Mouse (Mus musculus): ENCODE measurements around the gene Fbxl19.

Fbxl19 gene

DNA sequence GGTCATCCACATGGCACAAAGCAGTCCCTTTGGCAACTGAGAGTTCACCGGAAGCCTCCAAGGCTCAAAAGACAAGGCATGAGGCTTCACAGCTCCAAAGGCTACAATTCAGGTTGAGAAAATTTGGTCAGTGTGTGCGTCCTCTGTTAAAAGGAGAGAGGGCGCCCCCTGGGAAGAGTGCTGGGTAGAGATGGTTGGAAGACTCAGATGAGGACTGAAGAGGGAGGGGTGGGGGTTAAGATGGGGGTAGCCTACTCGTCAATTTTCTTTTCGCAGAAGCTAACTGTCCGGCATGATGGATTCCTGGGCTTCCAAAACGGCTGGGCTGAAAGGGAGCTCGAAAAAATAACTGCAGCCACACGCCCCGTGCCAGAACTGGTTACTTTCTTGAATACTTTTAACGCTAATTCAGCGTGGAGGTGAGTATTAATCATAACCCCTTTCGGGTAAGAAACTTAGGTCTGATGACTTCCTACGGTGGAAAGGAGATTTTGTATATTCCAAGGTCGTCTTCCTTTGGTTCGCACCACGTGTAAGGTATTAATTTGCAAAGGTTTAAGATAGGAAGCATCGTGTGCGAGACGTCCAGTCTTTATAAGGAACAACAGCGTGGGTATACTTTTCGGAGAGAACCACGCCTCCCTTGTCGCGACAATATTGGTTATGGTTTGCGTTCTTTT is at the start of gene Fbxl19:
TSS of gene Fbxl19 (plus strand) at position 178 of the 680 bp plus-strand sequence.
- peak; percentile 86 for DNase-seq (ENCODE audit: low spot score)

GRCm38 (mm10) chr7:127698986-127699385 is 45.4 kb upstream of the Fbxl19 start:
- no peak for DNase-seq (ENCODE audit: low spot score)

DNA sequence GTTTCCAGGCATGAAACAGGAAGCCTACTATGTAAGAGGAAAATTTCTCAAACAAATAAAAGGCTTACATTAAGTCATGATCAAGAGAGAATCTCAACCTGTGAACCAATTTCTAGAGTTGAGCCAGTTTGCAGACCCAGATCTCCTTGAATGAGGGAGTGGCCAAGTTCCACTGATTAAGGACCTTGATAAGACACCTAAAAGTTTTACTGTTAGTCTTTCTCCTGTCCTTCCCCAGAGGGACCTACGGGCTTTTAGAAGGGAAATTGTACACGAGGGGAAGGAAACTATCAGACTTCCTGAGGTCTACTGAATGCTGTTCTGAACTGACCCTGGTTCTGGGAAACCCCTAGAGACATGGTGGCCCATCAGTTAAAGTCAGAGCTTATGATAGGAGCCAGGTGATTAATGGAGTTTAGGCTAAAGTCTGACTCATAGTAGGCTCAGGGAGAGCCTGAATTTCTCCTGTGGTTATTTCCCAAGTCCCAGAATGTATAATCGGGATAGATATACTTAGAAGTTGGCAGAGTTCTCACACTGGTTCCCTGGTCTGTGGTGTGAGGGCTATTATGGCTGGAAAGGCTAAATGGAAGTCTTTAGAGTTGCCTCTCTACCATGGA is 43.5 kb upstream of the Fbxl19 start:
- no peak for DNase-seq (ENCODE audit: low spot score)

- no peak for DNase-seq (ENCODE audit: low spot score)
Observed at GRCm38 (mm10) chr7:127703561-127704178, 40.7 kb upstream of the Fbxl19 start.

DNA sequence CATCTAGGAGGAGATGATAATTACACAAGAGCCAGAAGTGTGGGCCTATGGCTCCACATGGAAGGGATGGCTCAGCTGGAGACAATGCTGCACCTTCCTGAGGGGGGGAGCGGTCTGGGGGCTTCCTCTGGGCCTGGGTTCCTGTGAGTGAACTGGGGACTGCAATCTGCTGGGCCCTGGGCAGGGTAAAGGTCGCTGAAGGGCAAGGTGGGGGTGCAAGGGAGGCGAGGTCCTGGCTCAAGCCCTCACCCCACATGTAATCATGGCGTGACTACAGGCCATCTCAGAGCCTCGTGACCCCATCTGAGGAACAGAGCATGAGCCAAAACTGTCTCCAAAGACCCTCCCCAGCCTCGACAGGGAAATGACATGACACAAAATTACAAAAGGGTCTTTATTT is 39.7 kb upstream of the Fbxl19 start:
- DNase-seq (ENCODE audit: low spot score): no peak

DNA sequence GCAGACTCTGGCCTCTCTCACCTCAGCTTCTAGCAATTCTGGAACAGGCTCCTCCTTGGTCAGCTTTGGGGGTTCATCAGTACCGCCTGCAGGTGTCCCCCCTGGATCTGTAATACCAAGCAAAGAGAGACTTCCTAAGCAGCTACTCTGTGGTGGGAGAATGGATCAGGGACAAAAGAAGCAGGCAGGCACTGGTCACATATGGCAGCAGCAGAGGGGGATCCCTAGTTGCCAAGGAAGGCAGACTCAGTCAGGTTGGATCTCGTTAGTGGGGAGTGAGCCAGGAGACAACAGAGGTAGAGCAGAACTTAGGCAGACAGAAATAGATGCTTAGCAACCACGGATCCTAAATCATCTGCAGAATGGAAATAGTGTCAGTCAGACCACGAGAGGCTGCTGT is 38.6 kb upstream of the Fbxl19 start:
- no peak for DNase-seq (ENCODE audit: low spot score)

DNA sequence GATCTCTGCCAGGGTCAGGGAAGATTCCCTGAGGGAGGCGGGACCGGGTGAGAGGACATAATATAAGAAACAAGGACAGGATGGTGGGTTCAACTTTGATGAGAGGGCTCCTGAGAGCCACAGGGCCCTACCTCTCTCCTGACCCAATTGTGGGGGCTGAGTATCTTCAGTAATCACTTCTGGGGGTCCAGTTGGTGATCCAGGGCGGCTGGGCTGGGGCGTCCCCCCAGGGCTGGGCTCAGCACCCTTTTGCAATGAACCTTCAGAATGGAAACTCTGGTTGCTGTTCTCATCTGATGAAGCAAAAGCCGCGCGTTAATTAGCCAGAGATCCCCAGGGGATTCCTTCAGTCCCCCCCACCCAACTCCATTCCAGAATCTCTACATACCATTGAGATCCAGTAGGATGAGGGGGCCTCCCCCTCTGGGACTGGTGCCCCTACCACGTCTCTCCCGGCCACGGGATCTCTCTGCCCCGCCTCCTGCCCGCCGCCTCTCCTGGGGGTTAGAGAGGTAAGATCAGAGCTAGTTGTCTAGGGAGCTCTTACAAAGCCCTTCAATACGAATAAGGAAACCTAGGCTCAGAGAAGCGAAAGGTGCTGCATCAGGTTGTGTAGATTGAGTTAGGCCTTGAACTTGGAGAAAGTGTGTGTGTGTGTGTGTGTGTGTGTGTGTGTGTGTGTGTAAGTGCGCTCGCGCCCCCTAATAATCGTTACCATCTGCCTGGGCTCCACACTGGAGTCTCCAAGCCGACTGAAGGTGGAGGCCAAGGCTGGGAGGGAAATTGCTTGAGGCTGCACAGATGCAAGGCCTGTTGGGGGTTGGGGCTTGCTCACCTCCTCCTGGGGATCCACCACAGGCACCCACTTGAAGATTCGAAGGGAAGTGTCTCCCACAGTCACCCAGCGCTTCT is 37.0 kb upstream of the Fbxl19 start:
- peak; percentile 62 for DNase-seq (ENCODE audit: low spot score)

DNA sequence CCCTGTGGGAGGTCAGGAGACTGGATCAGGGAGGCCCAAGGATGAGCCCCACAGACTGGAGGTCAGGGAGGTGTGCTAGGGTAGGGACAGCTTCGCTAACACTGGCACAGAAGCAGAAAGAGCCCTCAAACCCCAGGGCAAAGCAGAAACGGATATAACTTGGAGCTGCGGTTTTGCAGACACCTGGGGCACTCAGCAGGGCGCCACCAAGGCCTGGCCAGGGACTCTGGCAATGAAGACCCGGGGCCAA is 36.5 kb upstream of the Fbxl19 start:
- DNase-seq (ENCODE audit: low spot score): no peak

DNA sequence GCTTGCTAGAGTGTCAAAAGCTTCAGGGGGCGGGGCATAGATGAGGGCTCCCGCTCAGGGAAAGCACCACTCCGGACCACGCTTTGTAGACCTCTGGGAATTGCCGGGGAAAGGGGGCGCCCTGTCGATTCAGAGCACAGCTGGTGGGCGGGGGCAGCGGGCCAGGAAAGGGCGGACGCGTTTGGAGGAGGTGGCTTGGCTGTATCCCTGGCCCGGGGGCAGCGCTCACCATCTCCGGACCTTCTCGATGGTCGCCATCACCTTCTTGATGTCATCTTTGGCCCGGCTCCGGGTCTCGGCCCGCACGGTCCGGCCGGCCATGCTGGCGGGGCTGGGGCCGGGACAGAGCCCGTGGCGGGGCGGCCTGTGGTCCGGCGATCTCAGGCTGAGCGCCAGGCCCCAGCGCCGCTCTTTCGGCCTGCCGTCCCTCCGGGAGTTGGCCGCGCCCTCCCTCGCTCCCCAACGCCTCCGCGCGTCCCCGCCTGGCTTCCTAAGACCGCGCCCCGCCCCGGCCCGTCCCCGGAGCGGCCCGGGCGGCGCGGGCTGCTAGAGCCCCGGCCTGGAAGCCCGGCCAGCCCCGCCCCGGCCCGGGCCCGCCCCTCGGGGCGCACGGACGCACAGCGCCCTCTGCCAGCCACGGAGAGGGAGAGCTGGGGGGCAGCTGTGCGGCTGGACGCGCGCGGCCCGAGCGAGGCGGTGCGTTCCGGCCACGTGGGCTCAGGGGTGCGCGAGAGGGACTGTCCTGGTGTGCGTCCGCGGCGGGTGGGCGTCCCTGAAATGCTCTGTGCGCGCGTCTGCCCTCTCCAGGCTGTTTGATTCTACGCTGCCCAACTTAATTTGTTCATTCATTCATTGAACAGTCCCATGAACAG is 35.9 kb upstream of the Fbxl19 start, which contains the start of gene Bcl7c:
TSS of gene Bcl7c (minus strand) at position 727 of the 872 bp plus-strand sequence.
- peak; percentile 95 for DNase-seq (ENCODE audit: low spot score)

DNA sequence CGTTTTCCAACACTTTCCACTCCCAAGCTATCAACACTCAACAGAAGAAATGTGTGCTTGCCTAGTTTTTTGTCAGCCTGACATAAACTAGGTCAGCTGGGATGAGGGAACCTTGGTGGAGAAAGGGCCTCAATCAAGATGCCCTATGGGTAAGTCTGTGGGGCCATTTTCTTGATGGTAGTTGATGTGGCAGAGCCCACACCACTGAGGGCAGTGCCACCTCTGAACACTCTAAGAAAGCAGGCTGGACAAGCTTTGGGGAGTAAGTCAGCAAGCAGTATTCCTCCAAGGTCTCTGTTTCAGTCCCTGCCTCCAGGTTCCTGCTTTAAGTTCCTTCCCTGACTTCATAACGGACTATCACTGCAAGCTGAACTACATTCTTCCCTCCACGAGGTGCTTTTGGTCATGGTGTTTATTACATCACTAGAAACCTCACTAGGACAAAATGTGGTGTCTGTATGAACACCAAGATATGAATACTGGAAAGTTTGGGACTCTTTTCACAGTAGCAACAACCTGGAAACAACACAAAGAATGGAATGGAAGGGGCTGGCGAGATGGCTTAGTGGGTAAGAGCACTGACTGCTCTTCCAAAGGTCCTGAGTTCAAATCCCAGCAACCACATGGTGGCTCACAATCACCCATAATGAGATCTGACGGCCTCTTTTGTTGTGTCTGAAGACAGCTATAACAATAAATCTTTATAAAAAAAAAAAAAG is 34.9 kb upstream of the Fbxl19 start:
- DNase-seq (ENCODE audit: low spot score): no peak

DNA sequence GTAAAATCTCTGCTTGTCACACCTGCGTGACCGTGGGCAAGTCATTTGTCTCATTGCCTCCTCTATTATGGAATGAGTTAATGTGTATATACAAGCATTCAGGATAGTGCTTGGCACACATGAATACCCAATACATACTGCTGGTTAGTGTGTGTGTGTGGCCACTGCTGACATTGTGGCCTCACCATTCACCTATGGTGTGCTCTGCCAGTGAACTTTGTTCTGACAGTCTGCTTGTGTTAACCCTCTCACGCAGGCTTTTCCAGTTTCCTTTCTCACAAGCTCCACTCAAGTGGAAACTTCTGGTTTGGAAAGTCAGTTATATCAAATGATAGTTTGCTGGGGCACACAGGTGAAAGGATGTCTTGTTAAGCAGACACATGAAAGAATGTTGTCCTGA is 33.3 kb upstream of the Fbxl19 start:
- no peak for DNase-seq (ENCODE audit: low spot score)

GRCm38 (mm10) chr7:127711456-127711855 is 32.9 kb upstream of the Fbxl19 start:
- no peak for DNase-seq (ENCODE audit: low spot score)

DNA sequence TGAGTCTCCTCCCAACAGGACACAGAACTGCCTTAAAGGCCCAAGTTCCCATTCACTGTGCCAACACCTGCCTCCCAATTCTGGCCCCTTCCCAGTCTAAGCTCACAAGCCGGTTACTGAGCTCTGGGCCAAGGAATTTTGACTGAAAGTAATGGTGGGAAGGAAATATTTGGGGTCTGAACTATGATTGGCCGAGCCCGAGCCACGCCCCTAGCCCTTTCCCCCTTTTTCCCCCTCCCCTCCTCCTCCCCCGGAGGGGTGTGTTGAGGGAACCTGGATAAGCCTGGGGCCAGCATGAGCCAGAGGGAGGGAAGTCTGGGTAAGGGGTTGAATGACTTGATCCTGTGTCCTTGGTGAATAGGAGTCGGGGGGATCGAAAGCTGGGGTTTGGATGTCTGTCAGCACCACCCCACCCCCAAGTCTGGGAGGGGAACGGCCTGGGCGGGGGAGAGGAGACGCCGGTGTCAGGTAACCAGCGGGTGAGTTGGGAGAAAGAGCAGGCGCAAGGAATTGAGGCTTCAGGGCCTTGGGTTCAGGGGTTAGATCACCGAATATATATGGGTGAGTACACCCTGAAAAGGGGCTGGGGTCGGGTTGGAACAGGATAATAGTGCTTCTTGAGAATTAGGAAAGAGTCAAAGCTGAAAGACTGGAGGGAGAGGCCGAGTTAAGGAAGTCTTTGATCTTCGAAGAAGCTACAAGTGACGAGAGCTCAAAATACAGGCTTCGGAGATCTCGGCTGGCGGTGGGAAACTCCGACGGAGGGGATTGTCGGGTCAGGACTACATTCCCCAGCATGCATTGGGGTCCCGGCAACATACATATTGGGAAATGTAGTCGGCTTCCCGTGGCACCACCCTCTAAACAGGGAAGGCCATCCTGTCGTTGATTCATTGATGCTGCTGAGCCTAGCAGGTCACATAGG is 31.6 kb upstream of the Fbxl19 start, which contains the start of gene Ctf1:
TSS of gene Ctf1 (plus strand) at position 276 of the 925 bp plus-strand sequence.
- peak; percentile 94 for DNase-seq (ENCODE audit: low spot score)

DNA sequence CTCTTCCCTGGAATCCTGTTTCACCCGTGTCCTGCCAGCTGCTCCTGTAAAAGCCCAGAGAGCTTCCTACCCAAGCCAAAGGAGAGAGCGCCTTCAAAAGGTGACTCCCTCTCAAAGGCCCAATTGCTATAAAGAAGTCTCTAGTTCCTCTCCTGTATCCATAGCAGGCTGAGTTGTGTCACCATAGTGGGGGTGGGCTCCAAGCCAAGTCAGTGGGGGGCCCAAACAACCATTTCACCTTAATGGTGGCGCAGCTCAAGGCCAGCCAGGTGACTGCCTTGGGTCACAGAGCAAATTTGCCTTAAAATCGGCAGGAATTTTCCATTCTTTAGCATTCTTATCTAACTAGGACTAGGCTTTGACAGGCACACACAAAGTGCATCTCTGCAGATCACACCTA is 29.5 kb upstream of the Fbxl19 start:
- no peak for DNase-seq (ENCODE audit: low spot score)

DNA sequence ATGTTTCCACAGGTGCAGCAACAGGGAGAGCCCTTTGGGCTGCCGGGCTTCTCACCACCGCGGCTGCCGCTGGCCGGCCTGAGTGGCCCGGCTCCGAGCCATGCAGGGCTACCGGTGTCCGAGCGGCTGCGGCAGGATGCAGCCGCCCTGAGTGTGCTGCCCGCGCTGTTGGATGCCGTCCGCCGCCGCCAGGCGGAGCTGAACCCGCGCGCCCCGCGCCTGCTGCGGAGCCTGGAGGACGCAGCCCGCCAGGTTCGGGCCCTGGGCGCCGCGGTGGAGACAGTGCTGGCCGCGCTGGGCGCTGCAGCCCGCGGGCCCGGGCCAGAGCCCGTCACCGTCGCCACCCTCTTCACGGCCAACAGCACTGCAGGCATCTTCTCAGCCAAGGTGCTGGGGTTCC is 27.4 kb upstream of the Fbxl19 start:
- DNase-seq (ENCODE audit: low spot score): peak; percentile 75

- no peak for DNase-seq (ENCODE audit: low spot score)
Observed at GRCm38 (mm10) chr7:127718339-127718738, 26.0 kb upstream of the Fbxl19 start.

- no peak for DNase-seq (ENCODE audit: low spot score)
Observed at GRCm38 (mm10) chr7:127719258-127719657, 25.1 kb upstream of the Fbxl19 start.

- no peak for DNase-seq (ENCODE audit: low spot score)
Observed at GRCm38 (mm10) chr7:127725490-127725889, 18.9 kb upstream of the Fbxl19 start.

- no peak for DNase-seq (ENCODE audit: low spot score)
Observed at GRCm38 (mm10) chr7:127725924-127726323, 18.4 kb upstream of the Fbxl19 start.

DNA sequence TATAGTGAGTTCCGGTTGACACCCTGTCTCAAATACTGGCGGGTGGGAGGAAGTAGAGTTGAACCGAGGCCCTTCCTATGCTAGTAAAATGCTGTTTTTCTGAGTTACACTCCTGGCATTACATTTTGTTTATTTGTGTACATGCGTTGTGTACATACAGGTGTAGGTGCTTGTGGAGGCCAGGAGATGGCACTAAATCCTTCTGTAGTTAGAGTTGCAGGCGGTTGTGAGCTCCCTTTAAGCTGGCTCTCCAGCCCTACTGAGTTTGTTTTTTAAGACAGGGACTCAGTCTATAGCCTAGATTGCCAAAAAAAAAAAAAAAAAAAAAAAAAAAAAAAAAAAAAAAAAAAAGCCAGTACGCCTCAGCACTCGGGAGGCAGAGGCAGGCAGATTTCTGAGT is 16.4 kb upstream of the Fbxl19 start:
- no peak for DNase-seq (ENCODE audit: low spot score)

All from embryo, embryonic 10 days (tissue).